Mouse (Mus musculus) erythroblast, embryonic 14.5 days (primary cell): Measurements from ENCODE around the gene Tlr9. TPM values are rescaled to one million over a fixed set of nuclear protein-coding genes. Genes with fewer than 3 reads are reported as not detected.

Source experiments
- H3K27me3 ChIP-seq: 2 replicates; pipeline ENCODE4 v1.6.1; 2012; ENCODE audit warnings: inconsistent platforms; ENCODE audit not compliant: control insufficient read depth
- H3K36me3 ChIP-seq: 2 replicates; pipeline ENCODE4 v1.6.1; 2012; ENCODE audit warnings: mild to moderate bottlenecking, inconsistent platforms; ENCODE audit not compliant: control insufficient read depth
- H3K4me1 ChIP-seq: 2 replicates; pipeline ENCODE4 v1.6.1; 2012; ENCODE audit warnings: inconsistent platforms; ENCODE audit not compliant: control insufficient read depth
- H3K4me3 ChIP-seq: replicated peaks from 2 replicates; pipeline ENCODE3; 2012; ENCODE audit warnings: moderate library complexity, mild to moderate bottlenecking, inconsistent platforms
- H3K9me3 ChIP-seq: 2 replicates; pipeline ENCODE4 v1.6.1; 2012; ENCODE audit warnings: low read length, inconsistent platforms, mixed read lengths; ENCODE audit not compliant: control insufficient read depth
- GATA1 ChIP-seq: IDR thresholded peaks from 2 replicates; pipeline ENCODE4 v1.6.1; 2012; ENCODE audit warnings: low read length, inconsistent platforms, mixed read lengths
- TAL1 ChIP-seq: IDR thresholded peaks from 3 replicates; pipeline ENCODE4 v1.6.1; 2012; ENCODE audit warnings: low read length, inconsistent platforms, mixed read lengths
- polyA plus RNA-seq: library from polyadenylated mRNA; stranded (reverse); fragments of >175 nt; gene quantifications from 2 replicates; pipeline ENCODE4 v1.2.3, GENCODE M21; 2012

Gene Tlr9
- polyA plus RNA-seq, 1 experiment = 0.01 TPM

DNA sequence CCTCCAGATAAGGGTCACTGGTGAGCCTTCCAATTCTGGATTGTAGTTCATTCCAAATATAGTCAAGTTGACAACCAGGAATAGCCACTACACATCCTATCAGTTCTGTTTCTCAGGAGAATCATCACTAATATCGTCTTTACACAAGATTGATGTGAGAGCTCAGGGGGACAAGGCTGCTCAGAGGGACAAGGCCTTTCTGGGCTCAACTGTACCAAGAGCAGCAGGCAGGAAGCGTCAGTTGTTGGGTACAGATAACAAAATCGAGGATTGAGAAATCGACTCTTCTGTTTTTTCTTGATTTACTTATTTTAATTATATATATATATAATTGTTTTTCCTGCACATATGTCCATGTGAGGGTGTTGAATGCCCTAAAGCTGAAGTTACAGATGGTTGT lies 36.0 kb downstream of the Tlr9 start:
- peaks cover 2% of the 10 kb centered on the region; the same call in 1 of the 2 replicates for H3K27me3 ChIP-seq
- H3K9me3 ChIP-seq = no peaks in the 10 kb centered on the region
- no peaks in the 10 kb centered on the region for H3K4me1 ChIP-seq
- TF ChIP-seq GATA1 (no peak), TAL1 (no peak)
- H3K36me3 ChIP-seq = no peaks in the 10 kb centered on the region
- no peak overlapping the region for H3K4me3 ChIP-seq

DNA sequence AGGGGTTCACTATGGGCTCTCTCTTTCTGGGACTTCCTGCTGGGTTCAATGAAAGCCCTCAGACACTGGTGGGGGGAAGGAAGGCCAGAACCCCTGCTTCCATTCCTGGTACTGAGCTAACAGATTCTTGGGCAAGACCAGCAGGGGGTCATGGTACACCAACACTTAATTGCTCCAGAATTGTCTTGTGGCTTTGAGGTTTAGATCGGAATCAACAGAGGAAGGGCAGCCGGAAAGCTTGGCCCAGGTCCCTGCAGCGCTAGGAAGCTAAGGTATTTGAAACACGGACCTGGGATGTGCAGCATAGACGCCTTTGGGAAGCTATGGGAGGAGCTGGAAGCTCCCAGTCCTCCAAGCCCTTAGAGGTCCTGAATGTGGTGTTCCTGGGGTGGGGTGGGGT lies 36.6 kb downstream of the Tlr9 start:
- Histone ChIP-seq H3K9me3 (no peaks in the 10 kb centered on the region), H3K36me3 (no peaks in the 10 kb centered on the region), H3K4me3 (no peak overlapping the region), H3K27me3 (peaks cover 2% of the 10 kb centered on the region; the same call in 1 of the 2 replicates), H3K4me1 (no peaks in the 10 kb centered on the region)
- no peak for TF ChIP-seq GATA1
- no peak for TF ChIP-seq TAL1

DNA sequence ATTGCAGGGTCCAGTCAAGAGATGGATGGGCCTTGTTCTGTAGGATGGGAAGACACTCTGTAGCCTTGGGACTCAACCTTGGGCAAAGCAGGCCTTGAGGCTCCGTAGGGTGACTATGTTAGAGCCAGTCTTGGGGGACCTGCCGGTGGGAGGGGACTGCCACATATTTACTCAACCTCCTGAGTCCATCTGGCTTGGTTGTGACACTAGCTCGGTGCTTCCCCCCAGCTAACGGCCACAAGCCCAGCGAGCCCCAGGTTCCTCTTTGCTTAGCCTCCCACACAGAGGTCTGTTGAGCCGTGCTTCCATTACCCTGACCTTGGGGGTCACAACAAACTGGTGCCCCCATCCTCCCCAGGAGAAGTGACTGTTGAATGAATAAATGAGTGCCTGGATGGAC lies 38.7 kb downstream of the Tlr9 start:
- H3K4me1 ChIP-seq = no peaks in the 10 kb centered on the region
- no peak overlapping the region for H3K4me3 ChIP-seq
- no peaks in the 10 kb centered on the region for H3K36me3 ChIP-seq
- peaks cover 2% of the 10 kb centered on the region; the same call in 1 of the 2 replicates for H3K27me3 ChIP-seq
- H3K9me3 ChIP-seq = no peaks in the 10 kb centered on the region
- TF ChIP-seq GATA1 (no peak), TAL1 (no peak)

DNA sequence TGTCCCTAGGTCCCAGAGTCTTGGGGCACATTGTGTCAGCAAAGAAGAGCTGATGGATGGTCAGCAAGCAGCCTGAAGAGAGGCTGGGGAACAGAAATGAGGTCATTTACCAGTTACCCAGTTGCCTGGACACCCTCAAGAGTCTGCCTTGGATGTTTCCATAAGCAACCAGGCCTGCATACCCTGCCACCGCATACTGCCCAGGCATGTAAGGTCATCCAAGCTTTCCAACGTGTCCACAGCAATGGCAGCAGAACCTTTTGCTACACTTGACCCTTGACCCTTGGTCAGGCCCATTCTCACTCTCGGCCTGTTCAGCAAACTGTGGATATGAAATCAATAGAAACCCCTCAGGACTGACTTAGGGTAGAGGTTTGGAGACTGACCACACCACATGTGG lies 39.1 kb downstream of the Tlr9 start:
- Histone ChIP-seq H3K36me3 (no peaks in the 10 kb centered on the region), H3K27me3 (peaks cover 2% of the 10 kb centered on the region; the same call in 1 of the 2 replicates)
- TF ChIP-seq GATA1 (no peak), TAL1 (no peak)

GRCm38 (mm10) chr9:106262075-106262474 lies 39.7 kb downstream of the Tlr9 start:
- H3K27me3 ChIP-seq = no peaks in the 10 kb centered on the region
- no peak overlapping the region for H3K4me3 ChIP-seq
- no peaks in the 10 kb centered on the region for H3K9me3 ChIP-seq

More for the DNA sequence above, 39.1 kb downstream of the Tlr9 start:
- no peaks in the 10 kb centered on the region for H3K9me3 ChIP-seq
- H3K4me3 ChIP-seq = no peak overlapping the region
- no peaks in the 10 kb centered on the region for H3K4me1 ChIP-seq

DNA sequence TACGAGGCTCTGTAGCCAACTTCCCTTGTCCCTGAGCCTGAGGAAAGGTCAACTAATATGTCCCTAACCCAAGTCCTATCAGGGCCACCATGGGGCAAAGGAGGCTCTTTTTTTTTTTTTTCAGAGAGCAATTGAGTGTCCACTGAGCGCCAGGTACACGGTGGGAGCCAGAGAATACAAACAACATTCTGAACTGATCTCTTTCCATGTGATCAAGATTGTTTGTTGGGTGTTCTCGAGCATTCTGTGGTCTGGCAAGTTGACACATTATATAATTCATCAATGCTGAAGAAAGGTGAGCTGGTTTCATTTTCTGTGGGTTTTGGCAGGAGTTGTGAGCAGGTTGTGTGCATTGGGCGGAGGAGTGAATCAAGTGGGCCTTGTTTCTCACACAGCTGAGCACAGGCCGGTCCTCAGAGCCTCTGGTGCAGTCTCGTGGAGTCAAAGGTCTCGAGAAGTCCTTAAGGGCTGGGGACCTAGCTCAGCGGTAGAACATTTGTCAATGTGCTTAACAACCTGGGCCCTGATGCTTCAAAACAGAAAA lies 41.1 kb downstream of the Tlr9 start:
- no peaks in the 10 kb centered on the region for H3K9me3 ChIP-seq
- no peaks in the 10 kb centered on the region for H3K4me1 ChIP-seq
- H3K36me3 ChIP-seq = no peaks in the 10 kb centered on the region
- TF ChIP-seq GATA1 (no peak), TAL1 (no peak)
- no peaks in the 10 kb centered on the region for H3K27me3 ChIP-seq
- H3K4me3 ChIP-seq = no peak overlapping the region

More at GRCm38 (mm10) chr9:106262075-106262474, 39.7 kb downstream of the Tlr9 start:
- Histone ChIP-seq H3K36me3 (no peaks in the 10 kb centered on the region), H3K4me1 (no peaks in the 10 kb centered on the region)
- TF ChIP-seq GATA1 = no peak
- no peak for TF ChIP-seq TAL1

GRCm38 (mm10) chr9:106265358-106266075 lies 43.1 kb downstream of the Tlr9 start:
- no peaks in the 10 kb centered on the region for H3K27me3 ChIP-seq
- H3K36me3 ChIP-seq = no peaks in the 10 kb centered on the region
- no peaks in the 10 kb centered on the region for H3K9me3 ChIP-seq
- no peak overlapping the region for H3K4me3 ChIP-seq
- no peaks in the 10 kb centered on the region; the same call in 1 of the 2 replicates for H3K4me1 ChIP-seq
- TF ChIP-seq GATA1 = no peak
- TF ChIP-seq TAL1 = no peak

GRCm38 (mm10) chr9:106266936-106267657 lies 44.7 kb downstream of the Tlr9 start:
- no peak overlapping the region for H3K4me3 ChIP-seq
- no peak for TF ChIP-seq GATA1
- no peak for TF ChIP-seq TAL1
- no peaks in the 10 kb centered on the region; the same call in 1 of the 2 replicates for H3K4me1 ChIP-seq
- H3K9me3 ChIP-seq = no peaks in the 10 kb centered on the region
- no peaks in the 10 kb centered on the region for H3K36me3 ChIP-seq
- no peaks in the 10 kb centered on the region for H3K27me3 ChIP-seq

DNA sequence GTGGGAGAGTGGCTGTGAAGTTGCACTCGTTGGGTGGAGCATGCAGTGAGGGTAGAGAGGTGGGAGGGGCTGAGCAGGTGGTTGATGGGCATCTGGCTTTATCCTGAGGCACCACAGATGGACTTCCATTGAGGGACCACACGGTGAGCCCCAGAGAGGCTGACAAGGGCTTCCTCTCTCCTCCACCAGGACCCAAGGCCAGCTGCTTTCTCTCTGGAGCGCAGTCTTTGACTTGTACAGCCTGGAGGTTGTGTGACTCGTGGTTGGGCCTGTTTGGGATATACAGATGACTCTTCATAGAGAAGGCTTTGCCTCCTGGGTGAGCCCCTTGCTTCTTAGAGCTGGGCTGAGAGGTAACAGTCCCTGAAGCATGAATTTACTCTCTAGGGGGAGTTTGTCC lies 46.0 kb downstream of the Tlr9 start:
- TF ChIP-seq TAL1 = no peak
- TF ChIP-seq GATA1 = no peak
- no peak overlapping the region for H3K4me3 ChIP-seq
- no peaks in the 10 kb centered on the region for H3K36me3 ChIP-seq
- H3K9me3 ChIP-seq = no peaks in the 10 kb centered on the region
- H3K27me3 ChIP-seq = no peaks in the 10 kb centered on the region
- H3K4me1 ChIP-seq = no peaks in the 10 kb centered on the region; the same call in 1 of the 2 replicates
